Mouse (Mus musculus): ENCODE data around the gene Tmem200a. TPM values are rescaled to one million over a fixed set of nuclear protein-coding genes. Genes with fewer than 3 reads are reported as not detected.

Tmem200a gene
- polyA plus RNA-seq, 1 experiment from 2014 or later = 15.6 TPM

GRCm38 (mm10) chr10:25877731-25878130, 201.1 kb downstream of the Tmem200a start:
- Histone ChIP-seq H3K27ac (ENCODE audit: low read depth, low read length) (no peak overlapping the region), H3K9me3 (ENCODE audit: control insufficient read depth, low read length) (no peaks in the 10 kb centered on the region), H3K27me3 (ENCODE audit: control insufficient read depth, insufficient read depth, low read length) (no peaks in the 10 kb centered on the region), H3K9ac (ENCODE audit: low read depth, low read length) (no peak overlapping the region), H3K4me3 (ENCODE audit: low read depth, low read length) (no peak overlapping the region), H3K36me3 (ENCODE audit: control insufficient read depth, insufficient read depth, low read length) (no peaks in the 10 kb centered on the region), H3K4me1 (replicated peaks; ENCODE audit: control insufficient read depth, insufficient read depth, low read length) (no peaks in the 10 kb centered on the region), H3K4me2 (replicated peaks; ENCODE audit: low read depth, low read length) (no peak overlapping the region)
- WGBS = 27% methylated on average over 2 of the region's 2 CpGs
- DNase-seq (ENCODE audit: low spot score) = peak; percentile 24
- peak; percentile 65; the same call in 1 of the 2 replicates for ATAC-seq (ENCODE audit: low FRiP score)

DNA sequence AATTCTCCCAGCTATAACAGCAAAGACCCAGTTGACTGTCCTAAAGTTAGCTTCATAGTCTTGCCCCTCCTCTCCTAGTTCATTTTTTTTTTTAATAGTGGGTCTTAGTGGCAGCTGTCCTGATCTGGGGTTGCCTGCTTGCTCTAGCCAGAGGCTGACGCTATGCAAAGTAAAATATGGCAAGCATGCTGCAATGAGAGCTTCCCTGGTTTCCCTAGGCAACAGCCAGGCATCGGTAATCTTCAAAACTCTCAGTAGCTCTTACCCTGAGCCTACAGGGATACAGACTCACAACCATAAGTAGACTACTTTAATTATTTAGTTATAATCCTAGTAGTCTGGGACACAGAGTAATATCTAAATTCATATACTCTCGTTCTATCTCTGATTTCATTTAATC, 202.0 kb downstream of the Tmem200a start:
- Histone ChIP-seq H3K9me3 (ENCODE audit: control insufficient read depth, low read length) (no peaks in the 10 kb centered on the region), H3K4me1 (replicated peaks; ENCODE audit: control insufficient read depth, insufficient read depth, low read length) (no peaks in the 10 kb centered on the region), H3K4me2 (replicated peaks; ENCODE audit: low read depth, low read length) (no peak overlapping the region), H3K4me3 (ENCODE audit: low read depth, low read length) (no peak overlapping the region), H3K9ac (ENCODE audit: low read depth, low read length) (no peak overlapping the region), H3K27ac (ENCODE audit: low read depth, low read length) (no peak overlapping the region), H3K27me3 (ENCODE audit: control insufficient read depth, insufficient read depth, low read length) (no peaks in the 10 kb centered on the region), H3K36me3 (ENCODE audit: control insufficient read depth, insufficient read depth, low read length) (no peaks in the 10 kb centered on the region)
- ATAC-seq (ENCODE audit: low FRiP score) (no peak), DNase-seq (ENCODE audit: low spot score) (no peak)
- 51% methylated on average over 3 of the region's 3 CpGs for WGBS

- H3K27me3 ChIP-seq (ENCODE audit: control insufficient read depth, insufficient read depth, low read length) = no peaks in the 10 kb centered on the region
- H3K4me2 ChIP-seq (replicated peaks; ENCODE audit: low read depth, low read length) = no peak overlapping the region
- 79% methylated on average over 6 of the region's 6 CpGs for WGBS
- H3K9me3 ChIP-seq (ENCODE audit: control insufficient read depth, low read length) = no peaks in the 10 kb centered on the region
- ATAC-seq (ENCODE audit: low FRiP score) (no peak), DNase-seq (ENCODE audit: low spot score) (no peak)
- no peak overlapping the region for H3K27ac ChIP-seq (ENCODE audit: low read depth, low read length)
- no peaks in the 10 kb centered on the region for H3K4me1 ChIP-seq (replicated peaks; ENCODE audit: control insufficient read depth, insufficient read depth, low read length)
- H3K36me3 ChIP-seq (ENCODE audit: control insufficient read depth, insufficient read depth, low read length) = no peaks in the 10 kb centered on the region
- H3K9ac ChIP-seq (ENCODE audit: low read depth, low read length) = no peak overlapping the region
- no peak overlapping the region for H3K4me3 ChIP-seq (ENCODE audit: low read depth, low read length)
These were observed 210.1 kb downstream of the Tmem200a start for GRCm38 (mm10) chr10:25868739-25869138.

Other genes starting within 250 kb of the Tmem200a start
- gene Gm9767, start 797 bp downstream of the Tmem200a start, polyA plus RNA-seq (2014; fragmentation: Nextera tagmentation; extraction: Ambion mirVana) = 0.25 and 1.0 TPM in 2 replicates
- gene Samd3, start 150.7 kb upstream of the Tmem200a start, polyA plus RNA-seq (2014; fragmentation: Nextera tagmentation; extraction: Ambion mirVana) = 0.37 TPM in 1 of 2 replicates, not detected in the other